Mouse (Mus musculus) limb, embryonic 14.5 days (tissue): ENCODE measurements at regions not wholly inside any gene's neighbourhood (a gene's known extent, or its start where the extent isn't known, plus 50 kb on each side); places are given as distances from the start of the nearest gene placed in this dataset.

Experiments
- ATAC-seq: fragments of 200-750 bp; cut with Nextera tagmentation; 2 replicates; pipeline ENCODE4 v1.8.0; 2017; ENCODE audit warnings: low read depth, moderate number of reproducible peaks, moderate TSS enrichment; ENCODE audit not compliant: low FRiP score
- DNase-seq: peaks from one replicate; pipeline ENCODE4 v3.0.0-alpha.2; 2015; ENCODE audit warnings: low spot score
- H3K27ac ChIP-seq: fragments of 300-500 bp; sonication (generic); replicated peaks from 2 replicates; pipeline ENCODE4 v1.5.1; 2014; ENCODE audit warnings: low read depth, mild to moderate bottlenecking, low read length, moderate library complexity, mixed read lengths
- H3K27me3 ChIP-seq: fragments of 300-500 bp; sonication (generic); 2 replicates; pipeline ENCODE4 v1.6.1; 2014; ENCODE audit warnings: low read length, mixed read lengths; ENCODE audit not compliant: control insufficient read depth, insufficient read depth
- H3K36me3 ChIP-seq: fragments of 300-500 bp; sonication (generic); 2 replicates; pipeline ENCODE4 v1.6.1; 2014; ENCODE audit warnings: mild to moderate bottlenecking, low read length, moderate library complexity, mixed read lengths; ENCODE audit not compliant: control insufficient read depth, insufficient read depth
- H3K4me1 ChIP-seq: fragments of 300-500 bp; sonication (generic); 2 replicates; pipeline ENCODE4 v1.6.1; 2014; ENCODE audit warnings: antibody characterized with exemption, low read length, mixed read lengths; ENCODE audit not compliant: control insufficient read depth, insufficient read depth
- H3K4me2 ChIP-seq: fragments of 300-500 bp; sonication (generic); replicated peaks from 2 replicates; pipeline ENCODE4 v1.6.1; 2014; ENCODE audit warnings: low read depth, mild to moderate bottlenecking, low read length, moderate library complexity; ENCODE audit not compliant: severe bottlenecking
- H3K4me3 ChIP-seq: fragments of 300-500 bp; sonication (generic); replicated peaks from 2 replicates; pipeline ENCODE4 v1.5.1; 2014; ENCODE audit warnings: low read length
- H3K9ac ChIP-seq: fragments of 300-500 bp; sonication (generic); 2 replicates; pipeline ENCODE4 v1.6.1; 2014; ENCODE audit warnings: mild to moderate bottlenecking, low read depth, low read length, moderate library complexity; ENCODE audit not compliant: severe bottlenecking
- H3K9me3 ChIP-seq: fragments of 300-500 bp; sonication (generic); 2 replicates; pipeline ENCODE4 v1.6.1; 2016; ENCODE audit warnings: low read length; ENCODE audit not compliant: control insufficient read depth
- POLR2A ChIP-seq: fragments of 200-500 bp; IDR thresholded peaks from 2 replicates; pipeline ENCODE4 v1.8.0; 2012; ENCODE audit warnings: inconsistent platforms, mild to moderate bottlenecking, moderate library complexity, borderline replicate concordance; ENCODE audit not compliant: insufficient read depth, insufficient read length; ENCODE audit errors: extremely low read depth
- WGBS: fragments of 180-500 bp; shearing (Covaris S2); extraction: QIAGEN DNeasy Blood & Tissue Kit; methylation state at CpG from one replicate; pipeline ENCODE4 v1.1.7; 2014; 5-methylcytosine and 5-hydroxymethylcytosine counted together

DNA sequence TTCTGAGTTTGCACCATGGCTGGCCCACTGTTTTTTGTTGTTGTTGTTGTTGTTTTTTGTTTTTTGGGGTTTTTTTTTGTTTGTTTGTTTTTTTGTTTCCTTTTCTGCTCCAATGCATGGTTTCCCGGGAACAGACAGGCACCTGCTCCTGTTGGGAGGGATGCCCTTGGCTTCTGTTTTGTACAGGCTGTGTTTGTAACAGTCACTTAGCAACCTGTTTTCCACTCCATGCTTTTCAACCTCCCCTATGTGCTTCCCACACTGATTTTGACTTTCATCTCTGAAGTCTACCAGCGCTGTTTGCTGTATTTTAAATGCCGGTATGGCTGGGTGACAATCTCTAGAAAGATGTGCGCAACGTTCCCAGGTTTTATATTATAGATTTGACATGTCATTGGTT, 402.6 kb downstream of the Tmem161b start:
- Histone ChIP-seq H3K9me3 (no peaks in the 10 kb centered on the region), H3K4me3 (no peak overlapping the region), H3K4me2 (no peak overlapping the region), H3K4me1 (no peaks in the 10 kb centered on the region), H3K9ac (no peak overlapping the region), H3K27me3 (no peaks in the 10 kb centered on the region), H3K36me3 (no peaks in the 10 kb centered on the region), H3K27ac (no peak overlapping the region)
- no peak for ATAC-seq
- DNase-seq: no peak
- no peak for TF ChIP-seq POLR2A
- 85% methylated on average over 5 of the region's 5 CpGs for WGBS

DNA sequence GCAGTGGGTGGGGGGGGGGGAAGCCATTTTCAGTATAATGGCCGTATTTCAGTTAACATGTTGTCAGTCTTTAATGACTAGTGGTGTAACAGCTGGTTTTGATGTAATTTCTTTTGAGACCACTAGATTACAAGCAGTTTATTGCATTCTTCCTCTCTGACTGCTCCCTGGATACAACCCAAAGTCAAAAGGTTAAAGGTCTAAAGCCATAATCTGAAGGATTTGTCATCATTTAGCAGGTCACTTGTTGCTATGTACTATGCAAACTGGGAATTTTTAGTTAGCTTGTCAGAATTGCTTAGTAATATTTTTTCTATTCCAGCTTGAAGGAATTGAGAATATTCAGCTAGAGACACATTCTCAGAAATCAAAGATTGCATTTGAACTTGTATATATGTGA, 403.4 kb downstream of the Tmem161b start:
- Histone ChIP-seq H3K9me3 (no peaks in the 10 kb centered on the region), H3K4me1 (no peaks in the 10 kb centered on the region), H3K36me3 (no peaks in the 10 kb centered on the region), H3K4me3 (no peak overlapping the region), H3K27me3 (no peaks in the 10 kb centered on the region), H3K9ac (no peak overlapping the region), H3K4me2 (no peak overlapping the region), H3K27ac (no peak overlapping the region)
- 6% methylated on average over 1 of the region's 1 CpGs for WGBS
- no peak for DNase-seq
- no peak for ATAC-seq
- no peak for TF ChIP-seq POLR2A

DNA sequence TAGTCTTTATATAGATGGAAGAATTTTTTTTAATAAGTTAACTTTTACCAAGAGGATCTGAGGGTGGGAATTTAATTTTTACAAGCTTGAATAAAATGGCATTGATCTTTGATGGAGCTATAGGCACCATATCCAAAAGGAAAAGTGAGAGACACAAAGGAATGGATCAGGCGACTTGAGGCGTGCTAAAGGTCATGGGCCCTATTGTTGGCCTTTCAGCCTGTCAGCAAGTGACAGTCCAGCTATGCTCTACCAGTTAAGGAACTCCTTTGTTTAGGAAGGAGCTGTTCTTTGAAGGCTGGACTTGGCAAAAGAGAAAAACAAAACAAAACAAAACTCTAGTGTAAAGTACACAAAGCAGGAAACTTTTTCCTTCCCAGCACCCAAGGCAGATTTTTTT, 403.8 kb downstream of the Tmem161b start:
- no peak for DNase-seq
- ATAC-seq: no peak
- Histone ChIP-seq H3K4me2 (no peak overlapping the region), H3K9ac (no peak overlapping the region), H3K36me3 (no peaks in the 10 kb centered on the region), H3K27ac (no peak overlapping the region), H3K27me3 (no peaks in the 10 kb centered on the region), H3K4me1 (no peaks in the 10 kb centered on the region), H3K9me3 (no peaks in the 10 kb centered on the region), H3K4me3 (no peak overlapping the region)
- WGBS: 47% methylated on average over 2 of the region's 2 CpGs
- no peak for TF ChIP-seq POLR2A

DNA sequence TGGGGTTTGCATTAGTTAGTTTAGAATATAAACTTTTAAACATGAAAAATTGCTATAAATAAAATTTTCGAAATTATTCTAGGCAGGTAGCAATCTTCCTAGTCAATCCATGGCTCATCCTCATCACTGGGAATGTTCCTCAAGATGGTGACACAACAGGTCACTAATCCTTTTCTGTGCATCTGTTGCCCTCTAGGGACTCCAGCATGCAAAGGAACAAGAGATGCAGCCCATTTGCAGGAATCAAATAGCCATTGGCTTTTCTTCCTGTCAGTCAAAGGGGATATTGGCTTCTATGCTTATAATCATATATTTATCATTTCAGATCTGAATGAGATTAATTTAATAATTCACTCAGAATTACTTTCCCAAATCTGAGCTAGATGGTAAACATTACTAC, 404.3 kb downstream of the Tmem161b start:
- Histone ChIP-seq H3K36me3 (no peaks in the 10 kb centered on the region), H3K9me3 (no peaks in the 10 kb centered on the region), H3K9ac (no peak overlapping the region), H3K4me3 (no peak overlapping the region), H3K4me1 (no peaks in the 10 kb centered on the region), H3K4me2 (no peak overlapping the region), H3K27me3 (no peaks in the 10 kb centered on the region), H3K27ac (no peak overlapping the region)
- ATAC-seq (no peak), DNase-seq (no peak)
- TF ChIP-seq POLR2A: no peak
- WGBS: 60% methylated on average over 1 of the region's 1 CpGs

DNA sequence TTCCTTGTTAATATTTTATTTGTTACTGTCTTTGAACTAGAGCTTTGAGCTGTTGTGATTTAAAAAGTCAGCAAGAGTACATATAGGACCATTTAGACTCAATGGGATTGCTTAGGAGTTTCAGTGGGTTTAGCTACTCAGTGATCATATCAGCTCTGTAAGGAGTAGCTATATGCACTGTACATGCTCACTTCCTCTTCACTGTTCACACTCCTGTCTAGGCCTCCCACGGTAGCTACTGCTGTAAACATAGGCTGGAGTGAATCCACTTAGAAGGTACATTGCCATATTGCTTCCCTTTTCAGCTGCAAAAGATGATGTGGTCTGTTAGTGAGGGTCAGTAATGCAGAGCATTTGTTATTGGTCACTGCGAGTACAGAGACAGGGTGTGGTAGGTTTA, 408.6 kb downstream of the Tmem161b start:
- no peak for DNase-seq
- H3K36me3 ChIP-seq: no peaks in the 10 kb centered on the region
- H3K27me3 ChIP-seq: no peaks in the 10 kb centered on the region
- no peaks in the 10 kb centered on the region for H3K4me1 ChIP-seq
- no peak for ATAC-seq
- WGBS: 85% methylated on average over 2 of the region's 2 CpGs
- no peak overlapping the region for H3K4me3 ChIP-seq
- H3K4me2 ChIP-seq: no peak overlapping the region
- TF ChIP-seq POLR2A: no peak
- H3K27ac ChIP-seq: no peak overlapping the region
- no peaks in the 10 kb centered on the region for H3K9me3 ChIP-seq
- H3K9ac ChIP-seq: no peak overlapping the region

DNA sequence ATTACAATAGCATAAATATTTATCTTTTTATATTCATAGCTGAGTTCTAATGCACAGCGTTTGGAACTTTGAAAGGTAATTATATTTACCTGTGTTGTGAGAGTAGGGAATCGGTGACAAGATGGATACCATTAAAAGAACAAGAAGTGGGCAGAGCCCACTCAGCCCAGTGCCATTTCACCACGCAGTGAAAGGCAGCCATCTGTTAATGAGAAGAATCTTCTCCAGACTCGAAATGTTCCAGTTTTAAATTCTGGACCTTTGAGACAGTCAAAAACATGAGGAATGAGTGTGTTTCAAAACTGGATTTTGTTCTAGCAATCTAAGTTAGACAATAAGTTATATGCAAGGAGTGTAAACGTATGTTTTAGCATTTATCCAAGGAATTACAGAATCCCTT, 410.4 kb downstream of the Tmem161b start:
- no peak for ATAC-seq
- WGBS: 76% methylated on average over 5 of the region's 5 CpGs
- DNase-seq: no peak
- Histone ChIP-seq H3K4me1 (no peaks in the 10 kb centered on the region), H3K9ac (no peak overlapping the region), H3K27me3 (no peaks in the 10 kb centered on the region), H3K4me3 (no peak overlapping the region), H3K9me3 (no peaks in the 10 kb centered on the region), H3K4me2 (no peak overlapping the region), H3K36me3 (no peaks in the 10 kb centered on the region), H3K27ac (no peak overlapping the region)
- TF ChIP-seq POLR2A: no peak
